Mouse (Mus musculus): ENCODE measurements at regions not wholly inside any gene's neighbourhood (a gene's known extent, or its start where the extent isn't known, plus 50 kb on each side); places are given as distances from the start of the nearest gene placed in this dataset.

DNA sequence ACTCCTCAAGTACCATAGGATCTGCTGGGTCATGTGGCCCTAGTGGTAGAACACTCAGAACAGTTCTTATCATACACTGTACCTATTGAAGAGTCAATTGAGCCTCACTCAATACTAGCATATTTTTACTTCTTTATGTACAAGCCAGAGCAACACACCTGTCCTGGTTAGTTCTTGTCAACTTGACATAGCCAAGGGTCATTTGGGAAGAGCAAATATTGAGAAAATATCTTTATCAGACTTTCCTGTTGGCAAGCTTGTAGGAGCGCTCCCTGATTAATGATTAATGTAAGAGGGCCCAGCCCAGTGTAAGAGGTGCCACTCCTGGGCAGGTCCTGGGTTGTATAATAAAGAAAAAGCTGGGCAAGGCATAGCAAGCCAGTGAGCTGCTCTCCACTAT lies 142.3 kb upstream of the Tle4 start:
- in situ Hi-C loops (cut with MboI; ENCODE audit: unreplicated experiment in 2 of 2): no loop called here

DNA sequence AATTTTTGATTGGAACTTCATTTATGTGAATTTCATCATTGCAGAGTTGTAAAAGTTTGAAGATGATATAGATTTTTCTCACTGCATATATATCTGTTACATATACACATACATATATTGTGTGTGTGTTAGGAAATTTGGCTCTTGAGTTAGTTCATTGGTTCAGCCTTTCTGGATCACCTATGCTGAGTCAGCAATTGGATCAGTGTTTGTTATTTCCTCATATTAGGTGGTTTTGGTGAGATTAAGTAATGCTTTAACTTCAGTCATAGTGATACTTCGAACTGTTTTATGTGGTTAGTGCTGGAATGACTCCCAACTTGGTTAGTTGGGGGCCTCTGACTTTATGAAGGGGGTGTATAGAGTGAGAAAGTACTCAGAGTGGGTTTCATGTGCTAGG lies 138.7 kb upstream of the Tle4 start:
- in situ Hi-C loops (cut with MboI; ENCODE audit: unreplicated experiment in 2 of 2): no loop called here

DNA sequence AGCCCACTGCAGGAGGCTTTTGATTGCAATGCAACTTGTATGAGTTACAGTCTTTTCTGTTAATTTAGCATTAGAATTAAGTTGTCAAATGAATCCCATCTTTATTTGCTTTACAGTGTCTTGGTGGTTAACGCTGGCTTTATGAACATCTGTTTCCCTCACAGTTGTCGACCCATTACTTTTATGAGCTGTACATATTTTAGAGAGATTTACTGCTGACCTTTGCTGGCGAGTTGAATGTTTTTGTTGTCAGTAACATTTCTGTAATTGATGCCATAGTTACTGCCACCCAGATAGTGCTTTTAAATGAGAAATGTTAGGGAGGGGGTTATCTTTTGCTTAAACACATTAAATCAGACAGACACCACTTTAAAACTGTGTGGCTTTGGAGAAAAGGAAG lies 127.5 kb upstream of the Tle4 start:
- in situ Hi-C loops (cut with MboI; ENCODE audit: unreplicated experiment in 2 of 2): no loop called here

DNA sequence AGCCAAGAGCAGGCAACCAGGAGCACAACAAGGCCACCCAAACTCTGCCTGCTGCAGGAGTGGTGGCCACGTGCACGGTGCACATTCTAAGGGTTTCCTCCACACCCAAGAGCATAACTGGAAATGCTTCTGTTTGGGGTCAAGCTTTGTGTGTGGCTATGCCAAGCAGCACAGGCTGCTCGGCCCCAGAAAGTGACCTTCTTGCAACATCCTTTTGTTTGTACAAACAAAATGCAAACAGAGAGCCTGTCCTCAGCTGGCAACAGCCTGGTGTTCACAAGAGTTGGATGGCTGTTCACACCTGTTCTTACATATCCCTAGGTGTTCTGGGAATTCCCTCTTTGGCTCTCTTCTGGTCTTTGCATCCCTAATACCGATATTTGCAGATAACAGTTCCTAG lies 126.8 kb upstream of the Tle4 start:
- in situ Hi-C loops (cut with MboI; ENCODE audit: unreplicated experiment in 2 of 2): no loop called here

DNA sequence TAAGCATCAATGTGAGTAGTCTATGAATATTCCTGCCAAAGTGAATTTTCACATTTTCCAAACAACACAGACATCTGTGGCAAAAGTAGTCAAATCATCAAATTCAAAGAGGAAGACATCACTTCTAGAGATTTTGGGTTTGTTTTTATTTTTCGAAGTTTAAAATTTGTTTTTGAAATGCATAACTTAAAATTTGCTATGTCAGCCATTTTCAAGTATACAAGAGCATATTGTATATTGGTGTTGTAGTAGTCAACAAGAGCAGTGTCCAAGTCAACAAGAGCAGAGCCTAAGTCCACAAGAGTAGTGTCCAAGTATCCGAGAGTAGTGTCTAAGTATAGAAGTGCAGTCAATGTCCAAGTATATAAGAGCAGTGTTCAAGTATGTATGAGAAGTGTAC lies 107.9 kb upstream of the Tle4 start:
- in situ Hi-C loops (cut with MboI; ENCODE audit: unreplicated experiment in 2 of 2): no loop called here

DNA sequence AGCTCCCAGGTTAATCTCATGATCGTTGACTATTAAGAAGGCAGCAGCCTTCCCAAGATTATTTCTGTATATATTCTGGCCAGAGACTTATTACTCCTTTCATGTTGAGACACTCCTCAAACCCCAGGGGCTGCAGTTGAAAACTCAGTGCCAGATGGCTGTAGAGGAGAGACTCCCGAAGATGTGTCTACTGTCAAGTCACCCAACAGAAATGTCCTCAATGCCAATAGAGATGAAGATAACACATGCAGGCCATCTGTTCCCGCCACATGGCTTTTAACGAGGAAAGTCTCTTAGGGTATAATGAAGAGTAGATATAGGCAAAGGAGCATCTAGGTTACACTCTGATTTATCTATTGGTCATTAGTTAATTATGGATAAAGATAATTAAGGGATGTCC lies 103.3 kb upstream of the Tle4 start:
- in situ Hi-C loops (cut with MboI; ENCODE audit: unreplicated experiment in 2 of 2): no loop called here

DNA sequence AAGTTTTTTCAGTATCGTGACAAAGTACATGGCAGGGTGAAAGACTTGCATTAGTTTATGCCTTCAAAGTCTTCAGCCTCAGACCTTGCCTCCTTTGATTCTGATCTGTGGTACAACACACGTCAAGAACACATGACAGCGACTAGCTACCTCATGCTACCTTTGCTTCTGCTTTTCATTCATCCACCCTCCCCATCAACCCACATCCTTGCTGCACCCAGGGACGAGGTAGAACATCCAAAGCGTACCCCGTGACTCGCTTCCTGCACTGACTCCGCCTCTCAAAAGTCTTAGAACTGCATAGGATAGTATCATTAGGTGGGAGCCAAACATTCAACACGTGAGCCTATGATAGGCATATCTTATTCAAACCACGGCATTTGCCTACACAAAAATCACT lies 97.5 kb upstream of the Tle4 start:
- in situ Hi-C loops (cut with MboI; ENCODE audit: unreplicated experiment in 2 of 2): loop anchor here in 1 of 2 experiments (10.0 kb wide), 1 partner anchor 241 kb away; no protein-coding TSS in a partner anchor

DNA sequence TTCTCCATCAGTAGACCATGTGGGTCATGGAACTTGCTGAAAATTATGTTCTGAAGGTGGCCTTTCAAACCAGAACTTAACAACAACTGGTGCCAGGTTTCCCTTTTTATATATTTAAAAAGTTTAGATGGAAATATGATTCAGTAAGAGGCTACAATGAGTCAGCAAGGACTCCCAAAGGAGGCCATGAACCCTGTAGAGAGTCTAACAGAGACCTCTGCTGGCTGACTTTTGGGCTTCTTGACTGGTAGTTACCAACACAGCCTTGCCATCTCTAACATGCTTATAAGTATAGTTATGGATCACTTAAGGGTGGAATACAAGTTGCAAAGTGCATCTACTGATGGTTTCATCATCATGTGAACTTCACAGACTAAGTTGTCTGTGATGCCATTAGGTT lies 94.3 kb upstream of the Tle4 start:
- in situ Hi-C loops (cut with MboI; ENCODE audit: unreplicated experiment in 2 of 2): loop anchor here in 1 of 2 experiments (10.0 kb wide), 1 partner anchor 237 kb away; no protein-coding TSS in a partner anchor

DNA sequence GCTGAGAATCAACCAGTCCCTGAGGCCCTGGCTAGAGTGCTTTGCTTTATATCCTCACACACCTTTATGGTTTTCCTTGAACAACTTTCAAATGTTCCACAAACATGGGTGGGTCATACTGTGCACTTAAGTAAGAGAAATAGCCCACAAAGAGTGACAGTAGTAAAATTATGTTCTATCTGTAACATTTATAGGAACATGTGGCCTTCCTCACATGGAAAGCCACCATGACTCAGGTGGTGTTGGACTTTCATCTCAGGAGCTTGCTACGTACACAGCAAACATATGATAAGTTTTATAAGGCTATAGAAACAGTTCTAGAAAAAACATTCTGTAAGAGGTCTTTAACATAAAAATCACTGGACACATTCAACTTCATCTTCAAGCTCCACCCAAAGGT lies 87.8 kb upstream of the Tle4 start:
- in situ Hi-C loops (cut with MboI; ENCODE audit: unreplicated experiment in 2 of 2): loop anchor here in 1 of 2 experiments (10.0 kb wide), 2 partner anchors 601 to 701 kb away; no protein-coding TSS in a partner anchor

DNA sequence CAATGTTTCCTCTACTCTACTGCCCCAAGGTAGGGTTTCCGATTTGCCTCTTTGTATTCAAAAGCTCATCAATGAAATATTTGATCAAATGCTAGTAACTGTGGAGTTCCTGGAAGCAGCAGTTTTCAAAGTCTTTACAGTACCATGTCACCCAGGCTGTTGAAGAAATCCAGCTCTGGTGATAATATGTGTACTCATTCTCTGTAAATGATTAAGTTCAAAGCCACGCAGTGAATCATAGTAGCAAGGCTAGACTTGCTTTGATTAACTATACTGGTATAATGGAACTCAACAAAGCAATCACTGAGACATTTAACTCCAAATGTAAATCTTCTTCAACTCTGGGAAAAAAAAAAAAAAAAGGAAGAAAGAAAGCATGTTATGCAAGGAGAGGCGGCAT lies 86.8 kb upstream of the Tle4 start:
- in situ Hi-C loops (cut with MboI; ENCODE audit: unreplicated experiment in 2 of 2): loop anchor here in 1 of 2 experiments (10.0 kb wide), 2 partner anchors 600 to 700 kb away; no protein-coding TSS in a partner anchor

DNA sequence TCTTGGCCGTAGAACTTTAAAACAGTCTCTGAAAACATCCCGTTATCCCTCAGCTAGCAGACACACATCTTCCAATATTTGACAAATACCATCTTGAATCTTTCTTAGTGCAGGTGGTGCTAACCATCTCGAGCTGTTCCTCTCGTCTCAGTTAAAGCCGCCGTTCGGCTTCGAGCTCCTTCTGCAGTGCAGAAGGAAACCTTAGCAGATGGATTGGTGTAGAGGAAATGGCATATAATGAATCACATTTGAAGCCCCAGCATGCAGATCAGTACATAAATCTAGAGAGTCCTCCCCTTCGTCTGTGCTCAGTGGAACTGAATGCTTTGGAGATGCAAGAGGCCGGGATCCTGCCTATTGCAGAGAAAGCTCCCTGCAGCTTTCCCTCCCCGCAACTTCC lies 83.5 kb upstream of the Tle4 start:
- in situ Hi-C loops (cut with MboI; ENCODE audit: unreplicated experiment in 2 of 2): loop anchor here in 1 of 2 experiments (10.0 kb wide), 2 partner anchors 597 to 697 kb away; no protein-coding TSS in a partner anchor

DNA sequence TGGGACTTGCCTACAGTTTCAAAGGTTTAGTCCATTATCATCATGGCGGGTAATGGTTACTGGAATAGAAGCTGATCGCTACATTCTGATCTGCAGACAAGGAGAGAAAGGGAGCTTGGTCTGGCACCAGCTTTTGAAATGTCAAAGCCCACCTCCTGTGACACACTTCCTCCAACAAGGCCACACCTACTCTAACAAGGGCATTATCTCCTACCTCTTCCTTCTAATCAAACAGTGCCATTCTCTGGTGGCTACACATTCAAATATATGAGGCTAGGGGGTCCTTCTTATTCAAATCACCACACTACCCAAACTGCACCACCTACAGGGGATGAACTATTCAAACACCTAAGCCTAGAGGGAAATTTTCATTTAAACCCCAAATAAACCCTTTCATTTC lies 81.9 kb upstream of the Tle4 start:
- in situ Hi-C loops (cut with MboI; ENCODE audit: unreplicated experiment in 2 of 2): loop anchor here in 1 of 2 experiments (10.0 kb wide), 2 partner anchors 595 to 695 kb away; no protein-coding TSS in a partner anchor

DNA sequence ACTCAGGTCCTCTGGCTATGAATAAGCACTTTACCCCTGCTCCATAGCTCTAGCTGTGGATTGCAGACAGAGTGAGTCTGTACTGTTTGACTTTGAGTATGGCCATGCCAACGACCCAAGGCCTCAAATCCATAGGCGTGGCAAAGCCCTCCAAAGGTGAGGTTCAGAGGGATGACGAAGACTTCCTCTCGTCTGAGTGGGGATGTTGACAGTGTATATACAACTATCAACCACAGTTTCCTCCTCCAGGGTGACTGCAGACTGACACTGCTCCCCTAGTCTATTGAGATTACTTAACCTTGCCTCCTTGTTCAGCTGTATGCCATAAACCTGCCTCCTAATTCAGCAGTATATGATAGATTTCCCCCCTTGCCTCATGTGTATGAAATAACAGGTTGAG lies 80.7 kb upstream of the Tle4 start:
- in situ Hi-C loops (cut with MboI; ENCODE audit: unreplicated experiment in 2 of 2): no loop called here

DNA sequence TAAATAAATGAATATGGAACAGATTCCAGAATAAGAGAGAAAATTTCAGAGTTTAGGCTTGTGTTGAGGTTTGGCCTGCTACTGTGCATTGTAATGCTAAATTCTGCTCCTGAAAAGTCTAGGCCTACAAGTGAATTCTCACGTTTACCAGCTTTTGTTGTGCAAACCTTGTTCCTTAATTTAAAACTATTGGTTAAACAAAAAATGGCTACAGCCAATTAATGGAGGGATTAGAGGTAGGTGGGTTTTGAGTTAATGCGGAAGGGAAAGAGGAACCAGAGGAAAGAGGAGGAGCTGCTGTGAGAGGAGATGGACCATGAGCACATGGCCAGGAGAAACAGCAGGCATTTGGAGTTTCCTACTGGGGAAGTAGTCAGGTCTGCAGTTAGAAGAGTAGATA lies 79.1 kb upstream of the Tle4 start:
- in situ Hi-C loops (cut with MboI; ENCODE audit: unreplicated experiment in 2 of 2): no loop called here

DNA sequence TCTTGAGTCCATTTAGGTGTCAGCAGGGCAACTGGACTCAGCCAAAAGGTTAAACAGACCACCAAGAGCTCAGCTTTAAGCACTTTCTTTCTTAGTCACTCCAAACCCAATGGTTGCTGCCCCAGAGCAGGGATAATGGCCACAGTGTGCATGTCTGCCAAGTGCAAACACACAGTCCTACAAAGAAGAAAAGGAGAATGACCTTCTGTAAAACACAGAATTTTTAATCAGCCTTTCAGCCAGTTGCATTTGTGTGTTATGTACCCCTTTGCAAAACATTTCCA lies 72.9 kb upstream of the Tle4 start:
- in situ Hi-C loops (cut with MboI; ENCODE audit: unreplicated experiment in 2 of 2): no loop called here

DNA sequence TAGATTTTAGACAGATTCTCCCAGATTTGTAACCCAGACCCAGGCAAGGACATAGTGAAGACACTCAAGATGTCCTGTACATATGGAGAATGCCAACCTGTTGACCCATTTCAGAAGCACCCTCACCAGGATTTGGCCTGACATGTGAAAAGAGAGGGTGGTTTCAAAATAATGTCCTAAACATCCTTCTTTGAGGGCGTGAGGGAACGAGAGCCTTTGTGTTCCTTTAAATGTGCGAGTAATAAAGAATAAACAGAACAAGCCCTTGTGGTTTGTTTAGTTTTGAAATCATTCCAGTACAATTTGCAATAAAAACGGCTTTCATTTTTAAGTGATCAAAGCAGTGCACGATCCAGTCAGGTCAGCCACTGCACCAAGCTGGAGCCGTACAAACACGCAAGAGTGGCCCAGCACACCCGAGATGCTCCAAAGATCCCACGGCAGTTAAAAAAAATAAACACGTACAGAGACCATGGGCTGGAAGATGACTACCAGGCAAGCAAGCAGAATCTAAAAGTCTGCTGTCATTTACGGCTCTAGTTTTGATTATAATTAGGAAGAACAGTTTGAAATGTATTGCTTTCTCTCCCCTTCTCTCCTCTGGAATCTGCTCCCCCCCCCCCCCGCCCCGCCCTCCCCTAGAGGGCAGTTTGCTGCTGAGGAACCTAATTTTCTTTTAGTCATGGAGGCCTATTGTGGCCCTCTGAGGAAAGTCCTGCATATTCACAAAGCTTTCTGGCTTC lies 72.4 kb upstream of the Tle4 start:
- in situ Hi-C loops (cut with MboI; ENCODE audit: unreplicated experiment in 2 of 2): no loop called here

DNA sequence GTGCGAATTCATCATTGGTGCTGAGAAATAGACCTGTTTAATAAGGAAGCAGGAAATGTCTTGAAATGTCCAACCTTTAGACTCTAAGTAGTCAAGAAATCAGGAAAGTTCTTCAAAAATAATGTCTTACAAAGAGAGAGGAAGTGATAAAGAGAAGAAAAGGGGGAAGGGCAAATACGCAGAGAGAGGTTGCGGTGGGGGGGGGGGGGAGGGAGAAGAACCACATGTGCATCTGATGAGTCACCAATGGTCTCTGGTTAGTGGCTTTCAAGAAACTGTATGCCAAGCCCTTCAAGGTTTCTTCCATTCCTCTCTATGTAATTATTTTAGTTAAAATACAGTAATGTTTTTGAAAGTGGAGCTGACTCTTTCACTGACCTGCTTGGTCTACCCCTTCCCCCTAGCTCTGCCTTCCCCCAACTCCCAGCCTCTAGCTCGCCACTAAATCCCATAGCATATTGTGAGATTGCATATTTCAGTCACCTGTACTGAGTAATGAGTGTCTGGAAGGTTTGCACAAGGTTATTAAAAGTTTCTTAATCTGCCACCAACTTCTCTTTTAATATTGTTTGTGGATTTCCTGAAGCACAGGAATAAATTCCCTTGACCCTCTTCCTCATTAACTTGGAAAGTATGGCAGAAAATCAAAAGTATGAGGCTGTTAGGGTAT lies 70.8 kb upstream of the Tle4 start:
- in situ Hi-C loops (cut with MboI; ENCODE audit: unreplicated experiment in 2 of 2): no loop called here

DNA sequence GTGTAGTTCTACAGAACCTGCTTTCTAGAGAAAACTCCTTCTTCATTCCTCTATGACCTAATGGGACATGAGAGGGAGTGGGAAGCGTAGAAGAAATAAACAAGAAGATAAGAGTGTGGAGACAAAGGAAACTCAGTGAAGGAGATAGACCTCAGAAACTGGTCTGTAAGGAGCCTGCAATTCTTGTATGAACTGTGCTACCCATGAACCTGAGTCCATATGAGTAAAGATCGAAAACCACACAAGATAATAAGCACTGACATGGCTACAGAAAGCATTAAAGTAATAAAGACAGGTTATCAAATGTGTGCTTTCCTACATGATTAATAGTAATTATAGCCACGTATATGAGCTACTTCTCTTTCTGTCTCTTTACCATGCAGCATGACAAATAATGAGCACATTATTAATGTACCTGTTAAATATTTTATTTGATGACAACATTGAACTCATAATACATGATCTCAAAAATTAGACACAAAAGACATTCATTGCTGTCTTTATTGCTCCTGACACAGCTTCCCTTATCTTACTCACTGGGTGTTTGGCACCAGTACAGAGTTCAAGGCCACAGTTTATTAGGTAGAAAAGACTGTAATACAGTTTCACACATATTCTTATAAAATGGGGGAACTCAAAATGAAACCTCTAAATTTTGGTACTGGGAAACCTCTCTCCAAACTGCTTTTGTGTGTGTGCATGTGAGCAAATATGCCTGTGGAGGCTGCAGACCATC lies 67.0 kb upstream of the Tle4 start:
- in situ Hi-C loops (cut with MboI; ENCODE audit: unreplicated experiment in 2 of 2): no loop called here

DNA sequence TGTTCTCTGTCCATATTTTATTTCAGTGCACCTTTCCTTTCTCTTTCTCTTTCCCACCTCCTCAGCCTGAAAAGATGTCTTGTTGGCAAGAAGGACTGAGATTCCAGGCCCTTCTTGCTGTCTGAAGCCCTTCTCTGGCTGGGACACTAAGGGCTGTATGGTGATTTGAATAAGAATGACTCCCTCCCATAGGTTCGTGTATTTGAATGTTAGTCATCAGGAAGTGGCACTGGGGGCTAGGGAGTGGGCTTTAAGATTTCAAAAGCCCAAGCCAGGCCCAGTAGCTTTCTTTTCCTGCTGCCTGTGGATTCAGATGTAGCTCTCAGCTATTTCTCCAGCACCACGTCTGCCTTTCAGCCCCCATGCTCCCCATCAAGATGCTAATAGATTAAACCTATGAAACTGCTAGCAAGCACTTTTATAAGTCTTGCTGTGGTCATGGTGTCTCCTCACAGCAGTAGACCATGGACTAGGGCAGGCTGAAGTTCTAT lies 66.3 kb upstream of the Tle4 start:
- in situ Hi-C loops (cut with MboI; ENCODE audit: unreplicated experiment in 2 of 2): no loop called here

DNA sequence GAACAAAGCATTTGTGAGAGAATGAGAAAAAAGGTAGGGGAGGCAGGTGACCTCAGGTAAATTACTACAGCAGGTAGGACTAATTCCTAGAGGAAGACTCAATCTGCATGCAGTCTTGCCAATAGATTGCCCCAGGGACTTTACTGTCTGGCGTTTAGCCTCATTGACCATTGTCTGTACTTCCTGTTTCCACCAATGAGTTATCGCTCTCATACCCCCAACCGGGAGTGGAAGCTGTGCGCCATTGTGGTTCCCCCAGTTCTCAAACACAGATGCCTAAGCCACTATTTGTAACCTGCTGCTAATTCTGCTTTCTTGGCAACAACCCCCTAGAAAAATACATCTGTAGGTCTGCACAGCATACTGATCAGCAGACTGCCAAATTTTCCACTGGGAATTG lies 65.5 kb upstream of the Tle4 start:
- in situ Hi-C loops (cut with MboI; ENCODE audit: unreplicated experiment in 2 of 2): no loop called here

DNA sequence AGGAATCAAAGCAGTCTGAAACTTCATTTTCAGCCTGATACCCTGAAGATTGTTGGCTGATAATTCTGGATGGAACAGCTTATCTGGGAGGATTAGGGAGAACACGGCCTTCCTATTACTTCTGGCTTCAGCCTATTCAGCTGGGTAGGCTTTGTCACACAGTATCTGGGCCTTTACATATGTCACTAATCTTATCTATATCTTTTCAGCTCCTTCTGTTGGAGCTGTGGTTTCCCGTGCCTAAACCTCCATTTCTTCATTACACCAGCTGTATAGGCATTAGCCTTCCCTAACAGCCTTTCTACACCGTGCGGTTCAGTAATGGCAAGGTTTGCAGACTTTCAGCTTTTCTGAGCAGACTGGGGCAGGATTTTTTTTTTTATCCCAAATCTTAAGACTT lies 61.9 kb upstream of the Tle4 start:
- in situ Hi-C loops (cut with MboI; ENCODE audit: unreplicated experiment in 2 of 2): no loop called here

All from v-Abl transformed pro-B cells (cell line).